Mouse (Mus musculus): ENCODE measurements around the gene Aurkaip1. TPM values are rescaled to one million over a fixed set of nuclear protein-coding genes. Genes with fewer than 3 reads are reported as not detected.
A peak's percentile ranks its signal among the peaks of the same experiment; 100 is the strongest.

The Aurkaip1 gene
- polyA plus RNA-seq, 1 experiment from 2014 or later = 186 TPM

GRCm38 (mm10) chr4:155833234-155833633 lies 2.2 kb downstream of the Aurkaip1 start:
- Histone ChIP-seq H3K27me3 (ENCODE audit: insufficient read depth, poor library complexity, severe bottlenecking) (no peaks in the 10 kb centered on the region), H3K36me3 (peaks cover 34% of the 10 kb centered on the region), H3K4me3 (no peak overlapping the region), H3K27ac (no peak overlapping the region), H3K4me1 (replicated peaks) (peaks cover 32% of the 10 kb centered on the region), H3K9me3 (no peaks in the 10 kb centered on the region)
- no peak for DNase-seq (ENCODE audit: low spot score)
- WGBS = 87% methylated on average over 4 of the region's 4 CpGs

GRCm38 (mm10) chr4:155833836-155834235 lies 2.8 kb downstream of the Aurkaip1 start:
- 45% methylated on average over 2 of the region's 2 CpGs for WGBS
- peak; percentile 76 for DNase-seq (ENCODE audit: low spot score)
- Histone ChIP-seq H3K27ac (0 out of 2 replicates have a peak overlapping the region, but pooled peaks have one; percentile 45), H3K27me3 (ENCODE audit: insufficient read depth, poor library complexity, severe bottlenecking) (no peaks in the 10 kb centered on the region), H3K4me3 (peak overlapping the region; percentile 29), H3K4me1 (replicated peaks) (peaks cover 38% of the 10 kb centered on the region), H3K36me3 (peaks cover 31% of the 10 kb centered on the region), H3K9me3 (no peaks in the 10 kb centered on the region)

- 82% methylated on average over 11 of the region's 11 CpGs for WGBS
- H3K36me3 ChIP-seq = peaks cover 31% of the 10 kb centered on the region
- no peak overlapping the region for H3K4me3 ChIP-seq
- H3K4me1 ChIP-seq (replicated peaks) = peaks cover 58% of the 10 kb centered on the region
- no peak overlapping the region for H3K27ac ChIP-seq
- DNase-seq (ENCODE audit: low spot score) = no peak
- H3K27me3 ChIP-seq (ENCODE audit: insufficient read depth, poor library complexity, severe bottlenecking) = peaks cover 21% of the 10 kb centered on the region
- no peaks in the 10 kb centered on the region for H3K9me3 ChIP-seq
Measured at GRCm38 (mm10) chr4:155837404-155838010, 6.4 kb downstream of the Aurkaip1 start.

GRCm38 (mm10) chr4:155838187-155839153 lies 7.4 kb downstream of the Aurkaip1 start:
- peaks cover 31% of the 10 kb centered on the region for H3K36me3 ChIP-seq
- peak overlapping the region; percentile 88 for H3K27ac ChIP-seq
- H3K27me3 ChIP-seq (ENCODE audit: insufficient read depth, poor library complexity, severe bottlenecking) = peaks cover 24% of the 10 kb centered on the region
- WGBS = 56% methylated on average over 8 of the region's 8 CpGs
- no peak for DNase-seq (ENCODE audit: low spot score)
- peaks cover 48% of the 10 kb centered on the region for H3K4me1 ChIP-seq (replicated peaks)
- H3K4me3 ChIP-seq = 0 out of 2 replicates have a peak overlapping the region, but pooled peaks have one; percentile 57
- no peaks in the 10 kb centered on the region for H3K9me3 ChIP-seq

GRCm38 (mm10) chr4:155839483-155839910 lies 8.4 kb downstream of the Aurkaip1 start, which contains the start of gene Mxra8:
TSS of gene Mxra8 (plus strand) at chr4:155839680.
- Histone ChIP-seq H3K4me3 (peak within 1 kb of the TSS; percentile 57), H3K9me3 (no peaks in the 10 kb centered on the region), H3K36me3 (peaks cover 32% of the 10 kb centered on the region), H3K4me1 (replicated peaks) (peaks cover 40% of the 10 kb centered on the region), H3K27me3 (ENCODE audit: insufficient read depth, poor library complexity, severe bottlenecking) (peaks cover 24% of the 10 kb centered on the region), H3K27ac (peak within 1 kb of the TSS; percentile 88)
- WGBS = 1% methylated on average over 16 of the region's 16 CpGs
- peak; percentile 89 for DNase-seq (ENCODE audit: low spot score)

- WGBS = 4% methylated on average over 8 of the region's 8 CpGs
- H3K36me3 ChIP-seq = peaks cover 28% of the 10 kb centered on the region
- peak overlapping the region; percentile 88 for H3K27ac ChIP-seq
- peak; percentile 40 for DNase-seq (ENCODE audit: low spot score)
- H3K4me1 ChIP-seq (replicated peaks) = peaks cover 40% of the 10 kb centered on the region
- H3K4me3 ChIP-seq = peak overlapping the region; percentile 57
- no peaks in the 10 kb centered on the region for H3K9me3 ChIP-seq
- H3K27me3 ChIP-seq (ENCODE audit: insufficient read depth, poor library complexity, severe bottlenecking) = peaks cover 24% of the 10 kb centered on the region
Measured at GRCm38 (mm10) chr4:155840076-155841002, 9.3 kb downstream of the Aurkaip1 start.

- Histone ChIP-seq H3K4me3 (peak overlapping the region; percentile 57), H3K9me3 (no peaks in the 10 kb centered on the region), H3K27ac (peak overlapping the region; percentile 88), H3K27me3 (ENCODE audit: insufficient read depth, poor library complexity, severe bottlenecking) (peaks cover 24% of the 10 kb centered on the region), H3K36me3 (peaks cover 26% of the 10 kb centered on the region), H3K4me1 (replicated peaks) (peaks cover 40% of the 10 kb centered on the region)
- WGBS = 1% methylated on average over 32 of the region's 32 CpGs
- DNase-seq (ENCODE audit: low spot score) = peak; percentile 51
Measured at GRCm38 (mm10) chr4:155841003-155841454, 10.0 kb downstream of the Aurkaip1 start.

- 36% methylated on average over 38 of the region's 38 CpGs for WGBS
- no peak for DNase-seq (ENCODE audit: low spot score)
- peaks cover 45% of the 10 kb centered on the region for H3K4me1 ChIP-seq (replicated peaks)
- H3K27me3 ChIP-seq (ENCODE audit: insufficient read depth, poor library complexity, severe bottlenecking) = peaks cover 24% of the 10 kb centered on the region
- H3K27ac ChIP-seq = no peak overlapping the region; the same call in 1 of the 2 replicates
- peaks cover 26% of the 10 kb centered on the region for H3K36me3 ChIP-seq
- H3K9me3 ChIP-seq = no peaks in the 10 kb centered on the region
- H3K4me3 ChIP-seq = peak overlapping the region; percentile 57
Measured at GRCm38 (mm10) chr4:155841651-155842270, 10.7 kb downstream of the Aurkaip1 start.

GRCm38 (mm10) chr4:155843231-155843630 lies 12.2 kb downstream of the Aurkaip1 start:
- Histone ChIP-seq H3K4me3 (no peak overlapping the region), H3K27ac (no peak overlapping the region), H3K9me3 (no peaks in the 10 kb centered on the region), H3K27me3 (ENCODE audit: insufficient read depth, poor library complexity, severe bottlenecking) (peaks cover 24% of the 10 kb centered on the region), H3K36me3 (peaks cover 26% of the 10 kb centered on the region), H3K4me1 (replicated peaks) (peaks cover 55% of the 10 kb centered on the region)
- DNase-seq (ENCODE audit: low spot score) = no peak
- WGBS = 88% methylated on average over 5 of the region's 5 CpGs

- peak within 1 kb of the TSS; percentile 88 for H3K4me3 ChIP-seq
- 2% methylated on average over 65 of the region's 65 CpGs for WGBS
- H3K9me3 ChIP-seq = no peaks in the 10 kb centered on the region
- DNase-seq (ENCODE audit: low spot score) = peak; percentile 95
- peaks cover 34% of the 10 kb centered on the region for H3K36me3 ChIP-seq
- peak within 1 kb of the TSS; percentile 91 for H3K27ac ChIP-seq
- H3K4me1 ChIP-seq (replicated peaks) = peaks cover 43% of the 10 kb centered on the region
- peaks cover 8% of the 10 kb centered on the region for H3K27me3 ChIP-seq (ENCODE audit: insufficient read depth, poor library complexity, severe bottlenecking)
Measured at GRCm38 (mm10) chr4:155846871-155847578, 16.0 kb downstream of the Aurkaip1 start, which contains the start of gene Dvl1. TSS of gene Dvl1 (plus strand) at chr4:155847402.
